Mouse (Mus musculus) liver, embryonic 14.5 days (tissue): ENCODE measurements around the gene Dexi.

Experiments used
- CTCF ChIP-seq: IDR thresholded peaks from 2 replicates; pipeline ENCODE4 v1.5.1; 2016; ENCODE audit warnings: antibody characterized with exemption, low read depth, control low read depth
- EP300 ChIP-seq: IDR thresholded peaks from 2 replicates; pipeline ENCODE4 v1.6.1; 2016; ENCODE audit warnings: antibody characterized with exemption, low read depth

- TF ChIP-seq CTCF (no peak), EP300 (no peak)
These were observed 27.9 kb upstream of the Dexi start for GRCm38 (mm10) chr16:10570708-10571107.
